Mouse (Mus musculus) C2C12 (cell line): ENCODE data around the gene Txnrd2. TPM values are rescaled to one million over a fixed set of nuclear protein-coding genes. Genes with fewer than 3 reads are reported as not detected.

ENCODE experiments used
- H3K27me3 ChIP-seq: one replicate; pipeline ENCODE4 v1.6.1; 2011; ENCODE audit not compliant: control insufficient read depth, insufficient read depth, insufficient read length
- H3K36me3 ChIP-seq: one replicate; pipeline ENCODE4 v1.6.1; 2011; ENCODE audit not compliant: control insufficient read depth, insufficient read depth
- H3K4me3 ChIP-seq: one replicate; pipeline ENCODE4 v1.5.1; 2011; ENCODE audit warnings: mild to moderate bottlenecking, control low read depth; ENCODE audit not compliant: poor library complexity, insufficient read depth, severe bottlenecking
- H3K79me2 ChIP-seq: one replicate; pipeline ENCODE4 v1.6.1; 2011; ENCODE audit not compliant: control insufficient read depth, insufficient read depth
- H3K79me3 ChIP-seq: one replicate; pipeline ENCODE4 v1.6.1; 2011; ENCODE audit warnings: low read depth, control low read depth
- H3ac ChIP-seq: one replicate; pipeline ENCODE3; 2011; ENCODE audit warnings: low read depth; ENCODE audit not compliant: control insufficient read depth, insufficient read length
- CEBPB ChIP-seq: IDR thresholded peaks from one replicate; pipeline ENCODE4 v1.6.1; 2011; ENCODE audit warnings: low read depth, mild to moderate bottlenecking, control low read depth, moderate library complexity
- CTCF ChIP-seq: IDR thresholded peaks from one replicate; pipeline ENCODE4 v1.5.1; 2011; ENCODE audit not compliant: control insufficient read depth, insufficient read depth, insufficient read length
- FOSL1 ChIP-seq: IDR thresholded peaks from one replicate; pipeline ENCODE4 v1.8.0; 2011; ENCODE audit warnings: mild to moderate bottlenecking, low read length; ENCODE audit not compliant: poor library complexity, insufficient read depth, severe bottlenecking
- MAX ChIP-seq: IDR thresholded peaks from one replicate; pipeline ENCODE4 v1.6.1; 2011; ENCODE audit warnings: mild to moderate bottlenecking, control low read depth
- MYOD1 ChIP-seq: IDR thresholded peaks from one replicate; pipeline ENCODE4 v1.6.1; 2011; ENCODE audit warnings: low read depth; ENCODE audit not compliant: control insufficient read depth, insufficient read length
- MYOG ChIP-seq: IDR thresholded peaks from one replicate; pipeline ENCODE4 v1.6.1; 2011; ENCODE audit not compliant: control insufficient read depth, insufficient read length; ENCODE audit errors: extremely low read depth
- USF1 ChIP-seq: IDR thresholded peaks from one replicate; pipeline ENCODE4 v1.6.1; 2011; ENCODE audit warnings: low read depth, mild to moderate bottlenecking, control low read depth, moderate library complexity
- polyA plus RNA-seq: library from polyadenylated mRNA; unstranded; fragments of >200 nt; fragmentation: generic; extraction: Trizol; gene quantifications from one replicate; pipeline ENCODE4 v1.2.1, GENCODE M21; 2012; ENCODE audit warnings: missing spikeins

Gene Txnrd2
- polyA plus RNA-seq, 1 experiment = 19.4 TPM

GRCm38 (mm10) chr16:18483839-18484238 is 57.7 kb downstream of the Txnrd2 start:
- Histone ChIP-seq H3ac (no peak overlapping the region), H3K79me3 (no peaks in the 10 kb centered on the region), H3K4me3 (no peak overlapping the region), H3K79me2 (no peaks in the 10 kb centered on the region), H3K27me3 (no peaks in the 10 kb centered on the region), H3K36me3 (no peaks in the 10 kb centered on the region)
- TF ChIP-seq FOSL1 (no peak), CTCF (no peak), MYOG (no peak), USF1 (no peak), MAX (no peak), MYOD1 (no peak), CEBPB (no peak)

GRCm38 (mm10) chr16:18484386-18484785 is 58.2 kb downstream of the Txnrd2 start:
- Histone ChIP-seq H3K79me2 (no peaks in the 10 kb centered on the region), H3K36me3 (no peaks in the 10 kb centered on the region), H3K4me3 (no peak overlapping the region)

GRCm38 (mm10) chr16:18484794-18485435 is 58.7 kb downstream of the Txnrd2 start:
- Histone ChIP-seq H3K27me3 (no peaks in the 10 kb centered on the region), H3K79me2 (no peaks in the 10 kb centered on the region), H3ac (peak overlapping the region; percentile 6), H3K4me3 (no peak overlapping the region), H3K36me3 (no peaks in the 10 kb centered on the region), H3K79me3 (no peaks in the 10 kb centered on the region)
- TF ChIP-seq MAX (no peak), USF1 (no peak), CEBPB (no peak), MYOG (no peak), MYOD1 (no peak), CTCF (no peak)

More at GRCm38 (mm10) chr16:18484386-18484785, 58.2 kb downstream of the Txnrd2 start:
- no peak overlapping the region for H3ac ChIP-seq
- no peaks in the 10 kb centered on the region for H3K27me3 ChIP-seq
- H3K79me3 ChIP-seq = no peaks in the 10 kb centered on the region
- TF ChIP-seq CTCF (no peak), CEBPB (no peak), MAX (no peak), MYOG (no peak), FOSL1 (no peak)

GRCm38 (mm10) chr16:18486126-18486525 is 59.9 kb downstream of the Txnrd2 start:
- Histone ChIP-seq H3K36me3 (no peaks in the 10 kb centered on the region), H3K79me3 (no peaks in the 10 kb centered on the region), H3K79me2 (no peaks in the 10 kb centered on the region), H3K27me3 (no peaks in the 10 kb centered on the region), H3K4me3 (no peak overlapping the region), H3ac (no peak overlapping the region)
- no peak for TF ChIP-seq CEBPB
- TF ChIP-seq CTCF = no peak
- TF ChIP-seq MYOD1 = no peak
- TF ChIP-seq MAX = no peak
- no peak for TF ChIP-seq FOSL1
- no peak for TF ChIP-seq USF1
- TF ChIP-seq MYOG = no peak

- Histone ChIP-seq H3K79me3 (no peaks in the 10 kb centered on the region), H3K36me3 (no peaks in the 10 kb centered on the region), H3ac (no peak overlapping the region), H3K27me3 (no peaks in the 10 kb centered on the region), H3K79me2 (no peaks in the 10 kb centered on the region), H3K4me3 (no peak overlapping the region)
- TF ChIP-seq MYOD1 (no peak), CEBPB (no peak), FOSL1 (no peak), MAX (no peak), CTCF (no peak), USF1 (no peak), MYOG (no peak)
Measured at GRCm38 (mm10) chr16:18490281-18490680, 64.1 kb downstream of the Txnrd2 start.

GRCm38 (mm10) chr16:18490894-18491293 is 64.7 kb downstream of the Txnrd2 start:
- TF ChIP-seq MAX = no peak
- no peak for TF ChIP-seq CEBPB
- TF ChIP-seq FOSL1 = no peak
- TF ChIP-seq CTCF = no peak
- no peak for TF ChIP-seq MYOD1
- no peak for TF ChIP-seq MYOG
- TF ChIP-seq USF1 = no peak
- no peaks in the 10 kb centered on the region for H3K79me3 ChIP-seq
- no peak overlapping the region for H3K4me3 ChIP-seq
- no peaks in the 10 kb centered on the region for H3K36me3 ChIP-seq
- no peak overlapping the region for H3ac ChIP-seq
- H3K27me3 ChIP-seq = no peaks in the 10 kb centered on the region
- no peaks in the 10 kb centered on the region for H3K79me2 ChIP-seq
